Mouse (Mus musculus) forebrain, embryonic 15.5 days (tissue): ENCODE measurements around the gene Pde4d. TPM values are rescaled to one million over a fixed set of nuclear protein-coding genes. Genes with fewer than 3 reads are reported as not detected.
"Not testable (repeated sequence)": the region's sequence is repeated elsewhere in the genome, so short reads cannot be mapped to it uniquely, and the experiment has no call there.

Experiments used
- ATAC-seq: fragments of 200-750 bp; cut with Nextera tagmentation; replicated peaks from 2 replicates; pipeline ENCODE4 v1.8.0; 2017; ENCODE audit warnings: mild to moderate bottlenecking, moderate TSS enrichment, moderate library complexity
- H3K27ac ChIP-seq: fragments of 300-500 bp; sonication (generic); replicated peaks from 2 replicates; pipeline ENCODE4 v1.5.1; 2015; ENCODE audit warnings: mild to moderate bottlenecking, inconsistent platforms
- H3K27me3 ChIP-seq: fragments of 300-500 bp; sonication (generic); 2 replicates; pipeline ENCODE4 v1.6.1; 2015; ENCODE audit warnings: inconsistent platforms
- H3K36me3 ChIP-seq: fragments of 300-500 bp; sonication (generic); 2 replicates; pipeline ENCODE4 v1.6.1; 2015; ENCODE audit warnings: mild to moderate bottlenecking, inconsistent platforms
- H3K4me1 ChIP-seq: fragments of 300-500 bp; sonication (generic); 2 replicates; pipeline ENCODE4 v1.6.1; 2015; ENCODE audit warnings: inconsistent platforms
- H3K4me2 ChIP-seq: fragments of 300-500 bp; sonication (generic); replicated peaks from 2 replicates; pipeline ENCODE4 v1.6.1; 2015; ENCODE audit warnings: mild to moderate bottlenecking, inconsistent platforms
- H3K4me3 ChIP-seq: fragments of 300-500 bp; sonication (generic); 2 replicates; pipeline ENCODE4 v1.5.1; 2015; ENCODE audit warnings: mild to moderate bottlenecking, inconsistent platforms
- H3K9ac ChIP-seq: fragments of 300-500 bp; sonication (generic); replicated peaks from 2 replicates; pipeline ENCODE4 v1.6.1; 2015; ENCODE audit warnings: mild to moderate bottlenecking, inconsistent platforms
- H3K9me3 ChIP-seq: fragments of 300-500 bp; sonication (generic); 2 replicates; pipeline ENCODE4 v1.6.1; 2016; ENCODE audit warnings: inconsistent platforms
- WGBS: fragments of 180-500 bp; shearing (Covaris S2); methylation state at CpG from one replicate; pipeline ENCODE4 v1.1.7; 2015; ENCODE audit warnings: mixed read lengths; 5-methylcytosine and 5-hydroxymethylcytosine counted together
- polyA plus RNA-seq: library from polyadenylated mRNA; unstranded; fragments of >200 nt; fragmentation: Nextera tagmentation; extraction: Ambion mirVana; gene quantifications from 2 replicates; pipeline ENCODE4 v1.2.1, GENCODE M21; 2015

Pde4d gene
- polyA plus RNA-seq, 1 experiment from 2014 or later, result 16.3 TPM

GRCm38 (mm10) chr13:109899442-109900428 lies 1450.0 kb downstream of the Pde4d start:
- no peak for ATAC-seq
- peaks cover 21% of the 10 kb centered on the region for H3K4me1 ChIP-seq
- 70% methylated on average over 14 of the region's 14 CpGs for WGBS

GRCm38 (mm10) chr13:109901811-109902210 lies 1452.1 kb downstream of the Pde4d start:
- peak overlapping the region; percentile 93; the same call in 1 of the 2 replicates for H3K4me2 ChIP-seq
- H3K27me3 ChIP-seq, result no peaks in the 10 kb centered on the region
- H3K36me3 ChIP-seq, result no peaks in the 10 kb centered on the region
- ATAC-seq, result no peak
- peaks cover 38% of the 10 kb centered on the region for H3K4me1 ChIP-seq
- WGBS, result 65% methylated on average over 5 of the region's 5 CpGs
- H3K9ac ChIP-seq, result no peak overlapping the region
- no peaks in the 10 kb centered on the region for H3K9me3 ChIP-seq
- no peak overlapping the region for H3K27ac ChIP-seq
- peak overlapping the region; percentile 88 for H3K4me3 ChIP-seq

More at GRCm38 (mm10) chr13:109899442-109900428, 1450.0 kb downstream of the Pde4d start:
- Histone ChIP-seq H3K4me2 (no peak overlapping the region), H3K36me3 (no peaks in the 10 kb centered on the region), H3K9me3 (no peaks in the 10 kb centered on the region), H3K4me3 (no peak overlapping the region), H3K9ac (no peak overlapping the region), H3K27ac (no peak overlapping the region), H3K27me3 (no peaks in the 10 kb centered on the region)

- peak; percentile 85 for ATAC-seq
- Histone ChIP-seq H3K4me2 (peak overlapping the region; percentile 93), H3K4me3 (peak overlapping the region; percentile 88), H3K4me1 (peaks cover 45% of the 10 kb centered on the region), H3K9ac (peak overlapping the region; percentile 84), H3K27ac (peak overlapping the region; percentile 84)
- H3K36me3 ChIP-seq, H3K27me3 ChIP-seq, H3K9me3 ChIP-seq: not testable (repeated sequence)
- WGBS, result 0% methylated on average over 28 of the region's 28 CpGs
These were observed 1452.7 kb downstream of the Pde4d start for GRCm38 (mm10) chr13:109902460-109902854.

- Histone ChIP-seq H3K4me2 (peak overlapping the region; percentile 93), H3K9ac (peak overlapping the region; percentile 84), H3K9me3 (no peaks in the 10 kb centered on the region), H3K4me3 (peak overlapping the region; percentile 88), H3K4me1 (peaks cover 48% of the 10 kb centered on the region), H3K27ac (peak overlapping the region; percentile 84), H3K36me3 (no peaks in the 10 kb centered on the region), H3K27me3 (no peaks in the 10 kb centered on the region)
- ATAC-seq, result peak; percentile 84
- under 1% methylated on average over 88 of the region's 91 CpGs for WGBS
These were observed 1453.4 kb downstream of the Pde4d start for GRCm38 (mm10) chr13:109902855-109903763.

- 39% methylated on average over 14 of the region's 14 CpGs for WGBS
- H3K27me3 ChIP-seq, result no peaks in the 10 kb centered on the region
- peaks cover 48% of the 10 kb centered on the region for H3K4me1 ChIP-seq
- ATAC-seq, result no peak
- no peaks in the 10 kb centered on the region for H3K9me3 ChIP-seq
- H3K9ac ChIP-seq, result peak overlapping the region; percentile 84
- H3K4me3 ChIP-seq, result peak overlapping the region; percentile 88
- H3K4me2 ChIP-seq, result peak overlapping the region; percentile 93
- H3K36me3 ChIP-seq, result no peaks in the 10 kb centered on the region
- H3K27ac ChIP-seq, result no peak overlapping the region
These were observed 1454.2 kb downstream of the Pde4d start for GRCm38 (mm10) chr13:109903764-109904510.

GRCm38 (mm10) chr13:109906342-109906888 lies 1456.7 kb downstream of the Pde4d start:
- no peaks in the 10 kb centered on the region for H3K36me3 ChIP-seq
- 36% methylated on average over 4 of the region's 4 CpGs for WGBS
- ATAC-seq, result peak; percentile 67

GRCm38 (mm10) chr13:109907634-109908033 lies 1457.9 kb downstream of the Pde4d start:
- Histone ChIP-seq H3K27me3 (no peaks in the 10 kb centered on the region), H3K4me1 (peaks cover 53% of the 10 kb centered on the region), H3K36me3 (no peaks in the 10 kb centered on the region), H3K9me3 (no peaks in the 10 kb centered on the region), H3K9ac (no peak overlapping the region), H3K4me2 (no peak overlapping the region), H3K27ac (no peak overlapping the region), H3K4me3 (no peak overlapping the region)
- ATAC-seq, result no peak
- WGBS, result 38% methylated on average over 9 of the region's 9 CpGs

More at GRCm38 (mm10) chr13:109906342-109906888, 1456.7 kb downstream of the Pde4d start:
- no peak overlapping the region for H3K9ac ChIP-seq
- peak overlapping the region; percentile 48; the same call in 1 of the 2 replicates for H3K27ac ChIP-seq
- H3K9me3 ChIP-seq, result no peaks in the 10 kb centered on the region
- H3K4me1 ChIP-seq, result peaks cover 50% of the 10 kb centered on the region
- H3K4me3 ChIP-seq, result no peak overlapping the region
- no peak overlapping the region for H3K4me2 ChIP-seq
- H3K27me3 ChIP-seq, result no peaks in the 10 kb centered on the region

- WGBS, result 90% methylated on average over 3 of the region's 3 CpGs
- no peaks in the 10 kb centered on the region for H3K9me3 ChIP-seq
- H3K27ac ChIP-seq, result no peak overlapping the region
- no peak overlapping the region for H3K4me3 ChIP-seq
- peaks cover 51% of the 10 kb centered on the region for H3K4me1 ChIP-seq
- ATAC-seq, result no peak
- no peak overlapping the region for H3K9ac ChIP-seq
- H3K27me3 ChIP-seq, result no peaks in the 10 kb centered on the region
- no peak overlapping the region for H3K4me2 ChIP-seq
- H3K36me3 ChIP-seq, result no peaks in the 10 kb centered on the region
These were observed 1458.6 kb downstream of the Pde4d start for GRCm38 (mm10) chr13:109908386-109908785.

- WGBS, result 83% methylated on average over 8 of the region's 8 CpGs
- Histone ChIP-seq H3K4me2 (no peak overlapping the region), H3K27ac (no peak overlapping the region), H3K9ac (no peak overlapping the region), H3K4me1 (peaks cover 44% of the 10 kb centered on the region), H3K9me3 (no peaks in the 10 kb centered on the region), H3K36me3 (no peaks in the 10 kb centered on the region), H3K4me3 (no peak overlapping the region), H3K27me3 (no peaks in the 10 kb centered on the region)
- no peak for ATAC-seq
These were observed 1459.4 kb downstream of the Pde4d start for GRCm38 (mm10) chr13:109909111-109909510.

- H3K27me3 ChIP-seq, result no peaks in the 10 kb centered on the region
- H3K4me3 ChIP-seq, result no peak overlapping the region
- ATAC-seq, result no peak
- H3K27ac ChIP-seq, result no peak overlapping the region
- no peak overlapping the region for H3K4me2 ChIP-seq
- peaks cover 27% of the 10 kb centered on the region for H3K4me1 ChIP-seq
- 94% methylated on average over 8 of the region's 8 CpGs for WGBS
- no peaks in the 10 kb centered on the region for H3K36me3 ChIP-seq
- no peaks in the 10 kb centered on the region for H3K9me3 ChIP-seq
- no peak overlapping the region for H3K9ac ChIP-seq
These were observed 1461.2 kb downstream of the Pde4d start for GRCm38 (mm10) chr13:109910915-109911314.

GRCm38 (mm10) chr13:109912635-109913034 lies 1462.9 kb downstream of the Pde4d start:
- peaks cover 12% of the 10 kb centered on the region for H3K4me1 ChIP-seq
- H3K9me3 ChIP-seq, result no peaks in the 10 kb centered on the region
- no peak overlapping the region for H3K4me3 ChIP-seq
- H3K9ac ChIP-seq, result no peak overlapping the region
- WGBS, result 74% methylated on average over 4 of the region's 4 CpGs
- no peak overlapping the region for H3K27ac ChIP-seq
- H3K27me3 ChIP-seq, result no peaks in the 10 kb centered on the region
- no peaks in the 10 kb centered on the region for H3K36me3 ChIP-seq
- no peak overlapping the region for H3K4me2 ChIP-seq
- peak; percentile 34; the same call in 1 of the 2 replicates for ATAC-seq
